Mouse (Mus musculus): ENCODE data around the gene Kirrel. TPM values are rescaled to one million over a fixed set of nuclear protein-coding genes. Genes with fewer than 3 reads are reported as not detected.

The Kirrel gene
- total RNA-seq, 2 experiments from 2014 or later: not detected

DNA sequence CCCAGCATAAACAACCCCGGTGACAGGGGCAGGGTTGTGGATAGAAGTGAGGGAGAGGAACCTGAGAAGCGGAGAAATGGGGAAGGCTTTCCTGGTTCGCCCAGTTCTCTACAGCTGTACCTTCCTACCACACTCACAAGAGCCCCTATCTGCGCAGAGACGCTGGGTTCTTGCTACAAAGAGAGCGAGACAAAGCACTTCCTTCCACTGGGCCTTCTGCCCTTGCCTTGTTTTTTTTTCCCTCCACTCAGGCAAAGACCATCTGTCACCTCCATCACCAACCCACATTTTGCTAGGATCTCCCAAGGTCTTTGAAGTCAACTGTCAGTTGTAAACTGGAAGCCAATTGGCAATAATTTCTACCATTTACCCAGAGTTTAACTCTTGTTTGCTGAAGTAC is 80.8 kb downstream of the Kirrel start:
- no peak for ATAC-seq (replicated peaks; ENCODE audit: poor library complexity, severe bottlenecking)

DNA sequence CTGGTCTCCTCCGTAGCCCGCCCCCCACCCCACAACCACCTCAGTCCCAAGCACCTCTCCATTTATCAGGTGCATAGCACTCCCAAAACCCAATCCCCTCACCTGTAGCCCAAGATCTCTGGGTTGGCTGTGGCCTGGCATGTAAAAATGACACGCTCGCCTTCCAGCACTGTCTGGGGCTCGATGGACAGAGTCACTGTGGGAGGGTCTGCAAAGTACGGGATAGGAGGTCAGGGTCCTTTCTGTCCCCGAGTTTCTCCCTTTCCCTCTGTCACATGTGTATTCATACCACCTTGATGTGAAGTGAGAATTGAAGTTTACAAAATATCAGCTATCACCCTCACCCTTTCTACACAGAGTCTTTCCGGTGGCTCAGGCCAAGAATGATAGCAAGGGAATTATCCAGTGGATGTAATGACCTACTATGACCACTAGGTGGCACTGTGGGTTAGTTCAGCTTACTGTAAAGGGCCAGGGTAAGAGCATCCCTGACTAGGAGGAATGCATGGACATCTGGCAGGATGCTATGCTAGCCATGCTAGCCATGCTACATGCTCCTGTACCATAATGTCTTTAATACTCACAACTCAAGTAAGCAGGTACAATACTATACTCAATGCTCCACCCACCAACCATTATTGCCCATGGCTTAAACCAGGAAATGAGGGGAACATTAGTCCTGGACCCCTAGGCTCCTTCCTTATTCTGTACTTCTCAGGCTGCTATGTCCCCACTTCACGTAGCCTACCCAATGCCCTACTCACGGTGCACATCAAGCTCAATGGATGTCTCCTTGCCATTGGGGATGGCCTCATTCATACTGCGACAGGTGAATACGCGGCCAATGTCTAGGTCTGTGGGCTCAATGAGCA is 84.6 kb downstream of the Kirrel start:
- ATAC-seq (replicated peaks; ENCODE audit: poor library complexity, severe bottlenecking): peak; percentile 89

GRCm38 (mm10) chr3:87087146-87087545 is 87.4 kb downstream of the Kirrel start:
- ATAC-seq (replicated peaks; ENCODE audit: poor library complexity, severe bottlenecking): no peak

DNA sequence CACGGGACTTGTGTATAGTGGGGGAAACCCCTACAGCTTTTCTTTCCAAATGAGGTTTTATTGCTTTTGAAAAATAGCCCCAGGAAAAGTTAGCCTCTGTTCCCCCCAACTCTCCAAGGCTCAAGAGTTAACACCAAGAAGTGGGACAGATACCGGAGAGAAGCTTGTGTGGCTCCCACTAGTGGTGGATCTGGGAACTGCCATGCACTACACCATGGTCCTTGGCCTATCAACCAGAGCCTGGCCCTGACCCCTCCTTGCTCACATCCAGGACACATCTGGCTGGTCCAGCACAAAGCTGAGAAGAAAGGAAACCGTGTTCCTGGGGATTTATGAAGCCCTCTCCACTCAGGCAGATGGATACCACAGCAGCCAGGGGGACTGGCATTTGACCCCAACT is 92.3 kb downstream of the Kirrel start:
- peak; percentile 59 for ATAC-seq (replicated peaks; ENCODE audit: poor library complexity, severe bottlenecking)

DNA sequence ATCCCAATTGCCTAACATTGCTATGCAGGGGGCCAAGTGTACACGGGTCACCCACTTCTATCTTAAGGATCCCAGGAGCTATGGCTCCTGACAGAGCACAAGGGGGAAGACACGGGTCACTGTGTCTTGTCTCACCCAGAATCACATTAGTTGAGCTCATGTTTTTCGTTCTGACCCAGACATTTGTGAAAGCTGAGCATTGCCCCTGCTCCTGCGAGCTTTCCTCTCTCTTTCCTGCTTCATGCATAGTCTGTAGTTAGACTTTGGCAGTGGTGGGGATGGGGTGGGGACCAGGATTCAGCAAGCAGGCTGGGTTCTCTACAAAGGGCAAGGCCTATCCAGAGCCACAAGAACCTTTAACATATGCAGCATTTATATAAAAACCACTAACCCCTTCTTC is 94.8 kb downstream of the Kirrel start:
- no peak for ATAC-seq (replicated peaks; ENCODE audit: poor library complexity, severe bottlenecking)

- ATAC-seq (replicated peaks; ENCODE audit: poor library complexity, severe bottlenecking): no peak
These were observed 95.2 kb downstream of the Kirrel start for GRCm38 (mm10) chr3:87079301-87079700.

- ATAC-seq (replicated peaks; ENCODE audit: poor library complexity, severe bottlenecking): no peak
These were observed 96.9 kb downstream of the Kirrel start for GRCm38 (mm10) chr3:87077681-87078080.

DNA sequence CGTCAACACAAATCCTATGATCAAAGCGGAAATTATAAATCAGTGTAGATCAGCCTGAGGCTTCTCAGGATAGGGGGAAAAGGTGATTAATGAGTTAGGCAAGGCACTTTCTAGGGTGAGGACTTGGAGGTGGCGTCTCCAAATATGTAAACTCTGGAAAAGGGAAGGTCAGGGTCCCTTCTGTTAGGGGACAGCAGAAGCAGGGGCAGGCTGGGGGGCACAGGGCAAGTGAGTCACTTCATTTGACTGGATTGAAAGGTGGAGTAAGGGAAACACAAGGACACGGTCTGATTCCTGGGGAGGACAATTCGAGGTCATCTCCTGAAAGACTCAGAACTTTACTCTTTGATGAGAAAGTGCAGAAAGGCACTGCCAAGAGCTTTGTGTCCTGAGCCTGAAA is 97.6 kb downstream of the Kirrel start:
- no peak for ATAC-seq (replicated peaks; ENCODE audit: poor library complexity, severe bottlenecking)

GRCm38 (mm10) chr3:87076161-87076560 is 98.4 kb downstream of the Kirrel start:
- ATAC-seq (replicated peaks; ENCODE audit: poor library complexity, severe bottlenecking): no peak

- no peak for ATAC-seq (replicated peaks; ENCODE audit: poor library complexity, severe bottlenecking)
These were observed 101.7 kb downstream of the Kirrel start for GRCm38 (mm10) chr3:87072612-87073515.

DNA sequence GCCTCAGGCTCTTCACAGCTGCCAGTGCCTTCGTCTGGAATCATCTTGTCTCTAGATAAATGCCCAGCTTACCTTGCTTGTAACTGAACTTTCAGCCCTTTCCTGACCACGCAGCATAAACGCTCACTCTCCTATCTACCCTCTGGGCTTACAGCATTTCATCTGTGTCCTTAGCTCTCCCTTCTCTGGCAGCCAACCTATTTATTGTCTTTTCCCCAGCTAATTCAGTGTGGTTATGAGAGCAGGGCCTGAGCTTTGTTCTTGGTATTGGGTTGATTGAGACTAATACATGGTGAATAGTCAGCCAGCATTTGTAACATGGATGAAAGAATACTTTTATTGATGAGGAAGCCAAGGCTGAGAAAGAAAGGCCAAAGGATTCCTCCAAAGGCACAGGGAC is 102.4 kb downstream of the Kirrel start:
- no peak for ATAC-seq (replicated peaks; ENCODE audit: poor library complexity, severe bottlenecking)

GRCm38 (mm10) chr3:87067396-87067975 is 107.1 kb downstream of the Kirrel start:
- no peak for ATAC-seq (replicated peaks; ENCODE audit: poor library complexity, severe bottlenecking)

DNA sequence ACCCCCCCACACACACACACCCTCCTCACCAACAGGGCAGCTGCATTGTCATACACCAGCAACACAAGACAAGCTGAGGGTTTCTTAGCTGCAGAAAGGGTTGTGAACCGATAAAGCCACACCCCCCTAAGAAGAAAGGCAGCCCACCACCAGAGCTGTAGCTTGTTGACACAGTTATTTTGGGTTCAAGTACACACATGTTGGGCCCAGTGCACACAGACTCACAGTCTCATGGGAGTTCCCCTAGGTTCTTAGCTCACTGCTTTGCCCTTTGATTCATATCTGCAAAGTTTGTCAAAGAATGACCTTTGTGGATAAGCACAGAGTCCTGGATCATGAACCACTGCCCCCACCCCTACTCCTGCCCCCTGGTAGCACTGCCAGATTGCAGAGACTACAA is 120.6 kb downstream of the Kirrel start:
- ATAC-seq (replicated peaks; ENCODE audit: poor library complexity, severe bottlenecking): no peak

DNA sequence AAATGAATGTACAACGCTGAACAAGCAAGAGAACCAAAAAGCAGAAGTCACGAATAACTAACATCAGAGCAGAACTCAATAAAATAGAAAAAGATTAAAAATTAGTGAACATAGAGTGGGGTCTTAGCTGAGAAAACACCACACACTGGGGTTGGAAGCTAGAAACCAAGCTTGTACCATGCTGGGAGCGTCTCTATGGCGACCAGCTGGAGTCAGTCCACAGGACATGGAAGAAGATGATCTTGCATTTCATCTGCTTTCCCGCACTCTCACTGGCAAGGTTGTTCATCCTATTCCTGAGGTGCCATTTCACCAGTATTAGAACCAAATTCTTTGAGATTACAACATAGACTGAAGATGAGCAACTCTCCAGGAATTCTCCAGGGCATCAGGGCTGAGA is 126.7 kb downstream of the Kirrel start:
- ATAC-seq (replicated peaks; ENCODE audit: poor library complexity, severe bottlenecking): no peak

DNA sequence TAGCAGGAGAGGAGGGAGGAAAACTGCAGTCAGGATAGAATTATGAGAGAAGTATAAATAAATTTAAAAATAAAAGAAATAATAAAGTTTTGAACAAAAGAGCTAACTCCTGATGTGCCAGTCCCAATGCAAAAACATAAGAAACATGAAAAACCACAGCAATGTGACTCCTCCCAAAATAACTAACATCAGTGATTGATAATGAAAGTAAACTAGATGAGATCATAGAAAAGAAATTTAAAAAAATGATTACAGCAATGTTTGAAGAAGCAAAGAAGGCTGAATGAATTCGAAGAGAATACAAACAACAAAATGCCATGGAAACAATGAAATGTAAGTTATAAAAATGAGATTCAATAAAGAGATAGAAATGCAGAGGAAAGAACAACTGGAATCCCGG is 132.8 kb downstream of the Kirrel start:
- no peak for ATAC-seq (replicated peaks; ENCODE audit: poor library complexity, severe bottlenecking)

DNA sequence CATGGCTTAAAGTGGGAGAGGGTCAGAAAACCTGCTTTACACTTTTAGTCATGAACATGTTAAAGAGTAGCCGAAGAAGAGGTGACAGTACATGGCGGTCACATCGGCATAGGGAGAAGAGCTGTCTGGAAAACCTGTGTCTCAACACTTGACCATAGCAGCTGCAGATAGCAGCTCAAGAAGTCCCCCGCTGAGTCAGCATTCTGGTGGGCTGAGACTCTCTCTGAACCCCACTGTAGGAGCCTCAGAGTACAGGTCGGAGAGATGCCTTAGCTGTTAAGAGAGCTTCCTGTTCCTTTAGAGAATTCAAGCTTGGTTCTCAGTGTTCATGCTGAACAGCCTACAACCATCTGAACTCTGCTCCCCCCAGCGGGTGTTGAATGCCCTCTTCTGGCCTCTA is 136.0 kb downstream of the Kirrel start:
- no peak for ATAC-seq (replicated peaks; ENCODE audit: poor library complexity, severe bottlenecking)

- no peak for ATAC-seq (replicated peaks; ENCODE audit: poor library complexity, severe bottlenecking)
These were observed 140.5 kb downstream of the Kirrel start for GRCm38 (mm10) chr3:87034061-87034460.

DNA sequence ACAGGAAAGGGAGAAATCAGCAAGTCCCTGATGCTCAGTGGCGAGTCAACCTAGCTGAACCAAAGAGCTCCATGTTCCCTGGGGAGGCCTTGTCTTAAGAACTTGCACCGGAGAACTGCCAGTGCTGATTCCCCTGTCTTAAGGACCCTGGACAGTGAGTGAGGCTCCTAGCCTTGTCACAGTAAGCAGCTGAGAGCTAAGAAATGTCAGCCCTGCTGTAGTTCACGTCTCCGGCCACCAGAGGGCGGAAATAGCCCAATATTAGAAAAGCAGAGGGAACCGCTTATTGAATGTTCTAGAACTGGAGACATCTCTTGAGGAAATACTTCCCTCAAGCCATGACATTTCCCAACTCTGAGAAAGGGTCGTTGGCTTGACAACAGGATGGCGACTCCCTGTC is 141.2 kb downstream of the Kirrel start:
- peak; percentile 81 for ATAC-seq (replicated peaks; ENCODE audit: poor library complexity, severe bottlenecking)

- ATAC-seq (replicated peaks; ENCODE audit: poor library complexity, severe bottlenecking): peak; percentile 87
These were observed 143.7 kb downstream of the Kirrel start for GRCm38 (mm10) chr3:87030855-87031254.
